Mouse (Mus musculus) layer of hippocampus, adult 9-11 months (tissue): ENCODE data around the gene Cav2.

Source experiments
- DNase-seq: peaks from one replicate; pipeline ENCODE4 v3.0.0; 2022

Gene Cav2

GRCm38 (mm10) chr6:17280939-17281756 lies at the start of gene Cav2:
Gene Cav2, plus strand, starts transcription at chr6:17281185.
- DNase-seq, result peak; percentile 54

GRCm38 (mm10) chr6:17239693-17240092 lies 41.3 kb upstream of the Cav2 start:
- no peak for DNase-seq

DNA sequence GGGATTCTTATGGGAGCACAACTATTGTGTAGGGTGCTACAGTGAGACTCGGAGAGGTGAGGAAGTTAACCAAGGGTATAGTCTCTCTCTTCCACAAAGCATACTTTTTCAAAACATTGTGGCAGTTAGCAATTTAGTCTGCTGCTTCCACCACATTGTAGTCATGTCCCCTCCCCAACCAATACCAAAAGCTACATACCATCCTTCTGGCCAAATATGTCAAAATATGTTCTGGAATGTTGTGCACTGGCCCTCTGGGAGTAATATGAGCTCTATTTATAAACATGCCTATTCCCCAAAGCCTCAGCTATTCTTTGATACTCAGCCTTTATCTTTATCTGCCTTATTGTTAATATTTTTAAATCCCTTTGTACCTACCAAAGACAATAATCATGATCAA lies 40.0 kb upstream of the Cav2 start:
- DNase-seq, result no peak

GRCm38 (mm10) chr6:17246959-17247358 lies 34.0 kb upstream of the Cav2 start:
- no peak for DNase-seq

DNA sequence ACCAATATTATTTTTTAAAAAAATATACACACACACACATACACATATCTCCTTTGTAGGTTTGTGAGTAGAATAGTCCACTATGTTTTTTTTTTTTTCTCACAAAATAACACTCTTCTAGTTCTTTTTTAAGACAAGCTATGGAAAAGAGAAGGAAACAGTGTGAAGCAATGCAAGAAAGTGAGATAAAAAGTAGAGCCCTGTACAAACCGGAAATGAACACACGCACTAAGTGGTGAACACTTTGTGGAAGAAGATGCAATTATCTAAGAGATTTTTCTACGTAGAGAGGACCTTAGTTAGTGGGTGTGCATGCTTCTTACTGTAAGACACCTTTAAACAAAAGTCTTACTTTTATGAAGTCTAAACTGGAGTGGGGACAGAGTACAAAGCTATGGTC lies 33.3 kb upstream of the Cav2 start:
- DNase-seq, result no peak

DNA sequence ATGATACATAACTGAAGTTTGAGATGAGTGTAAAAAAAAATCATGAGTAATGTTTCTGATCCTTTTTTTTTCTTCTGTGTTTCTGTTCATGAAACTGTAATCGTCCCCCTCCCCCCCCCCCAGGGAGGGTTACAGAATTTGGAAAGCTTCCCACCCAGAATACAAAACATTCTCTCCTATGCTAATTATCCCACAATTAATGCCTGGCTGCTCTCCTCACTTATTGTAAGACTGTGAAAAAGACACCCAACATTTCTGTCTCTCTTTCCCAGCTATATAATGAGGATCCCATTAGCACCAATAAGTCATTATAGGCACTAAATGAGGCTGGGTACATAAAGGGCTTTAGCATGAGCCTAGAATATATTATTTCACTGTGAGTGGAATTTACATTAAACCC lies 32.7 kb upstream of the Cav2 start:
- no peak for DNase-seq

DNA sequence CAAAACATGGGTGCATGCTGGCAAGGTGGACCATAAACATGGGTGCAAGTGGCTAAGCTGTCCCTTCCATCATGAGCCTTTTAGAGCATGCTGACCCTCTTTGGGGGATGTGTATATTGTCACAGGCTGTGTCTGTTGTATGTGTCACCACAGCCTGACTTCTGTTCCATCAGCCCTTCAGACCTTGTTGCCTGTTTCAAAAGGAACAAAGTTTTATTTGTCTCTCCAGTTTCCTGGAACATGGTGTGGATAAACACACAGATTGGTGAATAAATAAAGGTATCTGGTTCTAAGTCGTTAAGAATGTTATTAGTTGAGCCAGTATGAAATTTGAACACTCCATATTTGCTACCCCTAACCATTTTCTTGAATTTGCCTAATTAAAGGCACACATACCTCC lies 29.0 kb upstream of the Cav2 start:
- no peak for DNase-seq

DNA sequence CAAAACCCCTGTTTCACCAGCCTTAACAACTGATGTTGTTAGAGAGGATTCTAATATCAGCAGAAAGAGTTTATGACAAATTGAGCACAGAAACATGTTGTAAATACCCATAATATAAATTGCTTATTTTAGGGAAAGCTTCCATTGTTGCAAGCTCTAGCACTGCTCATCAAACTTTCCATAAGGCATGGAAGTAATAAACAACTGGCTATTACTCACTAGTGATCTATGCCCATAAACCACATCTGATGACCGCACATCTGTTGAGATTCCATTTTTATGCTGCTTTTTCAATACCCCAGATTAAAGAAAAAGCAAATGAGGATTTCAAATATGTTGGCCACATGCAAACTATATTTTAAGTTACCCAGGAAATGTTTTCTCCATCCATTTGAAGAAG lies 22.8 kb upstream of the Cav2 start:
- DNase-seq, result no peak

DNA sequence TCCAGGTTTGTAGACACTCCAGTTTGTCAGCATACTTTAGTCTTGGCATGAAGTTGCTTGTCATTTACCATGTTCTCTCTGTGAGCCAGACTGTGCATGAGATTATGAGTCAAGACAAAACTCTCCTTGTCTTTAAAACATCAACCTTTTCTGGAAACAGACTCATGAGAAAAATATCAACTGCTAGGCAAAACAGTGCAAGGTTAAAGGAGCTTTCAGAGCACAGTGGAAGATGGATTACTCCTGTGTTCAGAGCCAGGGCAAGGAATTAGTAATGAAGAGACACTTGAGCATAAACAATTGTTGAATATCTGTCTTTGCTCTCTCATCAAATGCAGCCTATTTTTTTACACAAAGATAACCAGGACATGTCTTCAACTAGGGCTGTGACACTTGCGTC lies 22.1 kb upstream of the Cav2 start:
- no peak for DNase-seq

DNA sequence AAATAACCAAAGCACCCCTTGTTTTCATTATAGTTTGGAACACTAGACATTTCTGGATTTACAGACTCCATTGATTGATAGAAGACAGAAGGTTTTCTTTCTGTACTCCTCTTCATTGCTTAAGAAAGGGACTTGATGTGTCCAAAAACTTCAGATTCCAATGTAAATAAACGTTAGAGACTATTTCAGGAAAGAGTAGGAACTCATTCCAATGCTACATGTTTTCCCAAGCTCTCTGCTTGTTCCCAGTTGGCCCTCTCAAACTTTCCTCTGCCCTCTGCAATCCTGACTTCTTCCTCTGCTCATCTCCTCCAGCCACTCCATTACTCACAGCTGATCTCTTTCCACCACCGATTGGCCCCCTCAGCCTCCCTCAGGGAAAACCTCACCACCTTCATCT lies 18.2 kb upstream of the Cav2 start:
- DNase-seq, result no peak

GRCm38 (mm10) chr6:17265043-17265442 lies 15.9 kb upstream of the Cav2 start:
- DNase-seq, result no peak

DNA sequence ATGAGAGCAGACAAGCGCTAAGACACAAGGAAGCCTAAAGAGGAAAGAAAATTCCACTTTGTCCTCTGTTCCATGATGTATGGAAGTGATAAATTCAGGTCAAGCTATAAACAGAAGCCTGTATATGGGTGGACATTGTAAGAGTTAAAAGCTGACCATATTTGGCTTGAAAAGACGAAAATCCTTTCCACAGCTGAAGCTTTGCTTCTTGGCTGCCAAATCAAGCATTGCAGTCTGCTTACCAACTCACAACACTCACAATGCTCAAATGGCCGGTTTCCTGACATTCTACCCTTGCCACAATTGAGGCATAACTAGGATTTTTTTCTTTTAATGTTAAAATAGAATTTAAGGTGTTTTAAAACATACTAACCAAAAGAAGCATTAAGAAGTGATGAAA lies 14.5 kb upstream of the Cav2 start:
- DNase-seq, result no peak

DNA sequence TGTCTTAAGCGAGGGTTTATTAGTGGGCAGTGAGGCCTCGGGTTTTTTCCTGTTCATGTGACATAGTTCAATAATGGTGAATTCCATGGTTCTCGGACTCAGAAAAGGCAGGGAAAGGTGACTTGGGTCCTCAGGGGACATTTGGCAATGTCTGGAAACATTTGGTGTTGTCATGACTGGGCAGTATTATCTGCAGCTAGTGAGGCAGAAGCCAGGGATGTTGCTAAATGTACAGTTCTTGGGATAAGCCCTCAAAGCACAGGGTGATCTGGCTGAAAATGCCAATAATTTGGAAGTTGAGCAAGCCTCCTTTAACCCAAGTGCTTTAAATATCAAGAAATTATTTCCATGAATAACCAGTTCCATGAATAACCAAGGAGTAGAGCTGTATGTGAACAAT lies 2.6 kb upstream of the Cav2 start:
- no peak for DNase-seq

- no peak for DNase-seq
These were observed 740 bp downstream of the Cav2 start for GRCm38 (mm10) chr6:17281757-17282092.

- no peak for DNase-seq
These were observed 1.2 kb downstream of the Cav2 start for GRCm38 (mm10) chr6:17282159-17282558.

- DNase-seq, result no peak
These were observed 2.8 kb downstream of the Cav2 start for GRCm38 (mm10) chr6:17283834-17284233.

- no peak for DNase-seq
These were observed 5.4 kb downstream of the Cav2 start for GRCm38 (mm10) chr6:17286381-17286780.

DNA sequence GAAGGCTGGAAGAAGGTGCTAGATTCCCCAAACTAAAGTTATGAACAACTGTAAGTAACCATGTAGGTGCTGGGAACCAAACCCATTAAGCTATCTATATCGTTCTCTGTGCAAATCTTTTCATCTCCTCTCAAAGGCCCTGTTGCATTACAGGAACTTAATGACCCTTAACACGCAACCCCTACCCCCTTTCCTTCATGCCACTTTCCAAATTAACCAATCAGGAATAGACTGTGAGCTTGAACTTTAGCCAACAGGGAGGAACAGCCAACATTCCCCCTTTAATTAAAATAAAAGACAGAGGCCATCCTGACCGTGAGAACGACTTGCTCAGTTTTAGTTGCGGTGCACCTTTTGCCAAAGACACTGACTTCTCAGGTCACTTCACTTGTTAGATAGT lies 14.1 kb downstream of the Cav2 start:
- DNase-seq, result no peak

DNA sequence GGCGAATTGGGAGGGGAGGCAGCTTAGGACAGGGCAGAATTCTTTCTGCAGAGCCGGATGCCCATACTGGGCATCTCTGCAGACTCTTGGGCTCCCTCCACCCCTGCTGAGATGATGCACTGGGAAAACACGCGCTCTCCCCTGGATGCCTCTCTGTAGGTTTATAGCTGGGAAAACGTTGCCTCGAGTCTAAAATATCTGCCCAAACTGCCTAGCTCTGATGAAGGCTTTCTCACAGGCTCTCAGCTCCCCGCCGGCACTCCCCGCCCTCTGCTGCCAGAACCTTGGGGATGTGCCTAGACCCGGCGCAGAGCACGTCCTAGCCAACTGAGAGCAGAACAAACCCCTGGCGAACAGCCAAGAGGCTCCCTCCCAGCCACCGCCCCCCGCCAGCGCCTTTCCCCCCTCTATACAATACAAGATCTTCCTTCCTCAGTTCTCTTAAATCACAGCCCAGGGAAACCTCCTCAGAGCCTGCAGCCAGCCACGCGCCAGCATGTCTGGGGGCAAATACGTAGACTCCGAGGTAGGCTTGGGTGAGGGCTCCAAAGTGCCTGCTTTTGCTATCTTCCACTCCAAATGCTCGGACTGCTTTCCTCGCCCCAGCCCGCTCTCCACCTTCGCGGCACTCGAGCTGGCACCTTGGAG lies 25.1 kb downstream of the Cav2 start, which contains the start of gene Cav1:
Gene Cav1, plus strand, starts transcription at position 382 of the 648 bp plus-strand sequence.
- peak; percentile 45 for DNase-seq

DNA sequence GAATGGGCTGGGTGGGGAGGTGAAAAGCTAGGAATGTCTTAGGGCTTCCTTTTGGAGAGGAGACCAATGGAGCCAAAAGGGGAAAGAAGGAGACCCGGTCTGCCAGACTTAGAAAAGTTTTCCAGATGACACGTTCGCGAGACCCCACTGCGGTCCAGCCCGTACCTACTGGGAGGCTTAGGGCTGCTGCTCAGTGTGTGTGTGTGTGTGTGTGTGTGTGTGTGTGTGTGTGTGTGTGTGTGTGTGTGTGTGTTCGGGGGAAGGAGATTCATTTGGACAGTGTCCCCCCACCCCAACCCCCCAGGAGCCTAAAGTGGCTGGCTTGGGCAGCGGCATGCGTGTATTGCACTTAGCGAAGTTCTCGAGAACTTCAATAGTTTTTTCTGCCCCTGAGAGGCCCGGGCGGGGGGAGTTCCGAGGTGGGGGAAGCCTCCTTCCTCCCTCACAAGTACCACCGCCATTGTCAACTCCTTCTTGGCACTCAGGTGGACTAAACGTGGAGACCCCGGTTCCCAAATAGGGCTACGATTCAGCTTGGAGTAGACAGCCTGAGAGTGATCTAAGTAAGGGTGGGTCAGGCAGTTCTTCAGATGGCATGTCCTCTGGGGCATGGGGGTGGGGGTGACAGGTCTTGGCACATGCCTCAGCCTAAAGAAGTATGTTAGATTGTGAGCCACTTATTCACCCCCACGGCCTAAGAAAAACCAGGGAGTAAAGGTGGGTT lies 25.8 kb downstream of the Cav2 start:
- DNase-seq, result no peak

DNA sequence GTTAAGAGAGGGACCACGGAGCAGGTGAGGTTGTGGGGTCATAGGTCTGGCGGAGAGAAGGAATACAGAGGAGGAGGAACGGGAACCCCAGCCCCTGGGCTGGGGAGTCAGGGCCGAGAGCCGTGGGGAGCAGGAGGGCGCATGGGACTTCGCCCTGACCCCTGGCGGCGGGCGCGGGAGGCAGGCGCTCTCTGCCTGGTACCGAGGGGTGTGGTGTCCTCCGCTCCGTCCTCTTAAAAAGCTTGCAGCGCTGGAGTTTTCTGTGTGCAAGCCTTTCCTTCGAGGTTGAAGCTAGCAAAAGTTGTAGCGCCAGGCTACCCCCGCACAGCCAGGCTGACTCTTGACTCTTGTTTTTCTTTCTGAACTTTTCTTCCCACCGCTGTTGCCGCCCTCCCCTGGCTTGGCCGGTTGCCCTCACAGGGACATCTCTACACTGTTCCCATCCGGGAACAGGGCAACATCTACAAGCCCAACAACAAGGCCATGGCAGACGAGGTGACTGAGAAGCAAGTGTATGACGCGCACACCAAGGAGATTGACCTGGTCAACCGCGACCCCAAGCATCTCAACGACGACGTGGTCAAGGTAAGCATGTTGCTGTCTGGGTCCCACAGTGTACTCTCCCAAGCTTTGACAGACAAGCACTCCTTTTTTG lies 26.6 kb downstream of the Cav2 start:
- peak; percentile 9 for DNase-seq

GRCm38 (mm10) chr6:17308661-17309060 lies 27.7 kb downstream of the Cav2 start:
- no peak for DNase-seq

GRCm38 (mm10) chr6:17309260-17309659 lies 28.3 kb downstream of the Cav2 start:
- DNase-seq, result no peak

DNA sequence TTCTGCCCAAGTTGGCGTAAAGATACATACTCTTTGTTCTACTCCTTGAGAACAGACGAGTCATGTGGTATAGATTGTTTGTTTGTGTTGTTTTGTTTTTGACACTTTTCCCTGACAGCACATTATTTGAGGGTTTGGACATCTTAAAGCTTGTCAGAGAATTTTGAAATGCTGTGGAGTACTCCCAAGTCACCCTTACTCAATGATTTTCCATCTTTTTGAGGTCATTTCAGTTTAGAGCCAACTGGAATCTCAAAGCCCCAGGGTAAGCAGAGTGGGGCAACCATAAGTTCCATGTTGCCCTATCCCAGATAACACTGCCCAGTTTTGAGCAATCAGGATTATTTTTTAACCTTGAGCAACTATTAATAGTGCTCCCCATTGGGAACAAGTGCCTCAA lies 33.3 kb downstream of the Cav2 start:
- DNase-seq, result no peak
